Mouse (Mus musculus): ENCODE results near the gene Cryga. TPM values are rescaled to one million over a fixed set of nuclear protein-coding genes. Genes with fewer than 3 reads are reported as not detected.
"Not testable (repeated sequence)": the region's sequence is repeated elsewhere in the genome, so short reads cannot be mapped to it uniquely, and the experiment has no call there.

The Cryga gene
- polyA plus RNA-seq, 1 experiment from 2014 or later: not detected

DNA sequence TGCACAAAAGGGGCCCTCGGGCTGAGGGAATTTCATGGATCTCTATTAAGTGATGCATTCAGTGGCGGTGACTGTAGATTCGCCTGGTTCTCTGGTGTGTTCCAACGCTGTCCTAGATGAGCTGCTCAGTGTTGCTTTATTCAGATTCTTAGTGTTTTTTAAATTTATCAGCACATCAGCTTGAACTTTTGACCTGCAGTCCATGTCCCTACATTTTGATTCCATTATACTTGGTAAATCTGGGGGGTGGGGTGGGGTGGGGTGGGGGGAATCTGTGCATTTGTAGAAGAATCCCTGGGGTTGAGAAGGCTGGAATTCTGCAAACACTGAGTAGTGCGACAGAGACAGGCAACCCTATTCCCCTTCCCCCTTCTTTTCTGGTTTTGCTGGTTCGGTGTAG lies 29.6 kb downstream of the Cryga start, which contains the start of gene Crygc:
Gene Crygc (minus strand): TSS at position 101 of the 400 bp plus-strand sequence.
- H3K9ac ChIP-seq (ENCODE audit: low read length): no peak within 1 kb of the TSS
- H3K4me2 ChIP-seq (ENCODE audit: low read depth, low read length): no peak within 1 kb of the TSS
- no peaks in the 10 kb centered on the region for H3K27me3 ChIP-seq (ENCODE audit: control insufficient read depth, insufficient read depth, low read length)
- WGBS: 71% methylated on average over 6 of the region's 6 CpGs
- 0 out of 2 replicates have a peak, but pooled peaks cover 2% of the 10 kb centered on the region for H3K9me3 ChIP-seq (replicated peaks; ENCODE audit: control insufficient read depth, low read length)
- no peaks in the 10 kb centered on the region for H3K4me1 ChIP-seq (ENCODE audit: control insufficient read depth, insufficient read depth, low read length)
- H3K4me3 ChIP-seq (ENCODE audit: low read length): no peak within 1 kb of the TSS
- no peak within 1 kb of the TSS for H3K27ac ChIP-seq (ENCODE audit: low read length)
- H3K36me3 ChIP-seq (ENCODE audit: control insufficient read depth, insufficient read depth): no peaks in the 10 kb centered on the region
- ATAC-seq (replicated peaks; ENCODE audit: extremely low read depth, insufficient read depth, low FRiP score): no peak

DNA sequence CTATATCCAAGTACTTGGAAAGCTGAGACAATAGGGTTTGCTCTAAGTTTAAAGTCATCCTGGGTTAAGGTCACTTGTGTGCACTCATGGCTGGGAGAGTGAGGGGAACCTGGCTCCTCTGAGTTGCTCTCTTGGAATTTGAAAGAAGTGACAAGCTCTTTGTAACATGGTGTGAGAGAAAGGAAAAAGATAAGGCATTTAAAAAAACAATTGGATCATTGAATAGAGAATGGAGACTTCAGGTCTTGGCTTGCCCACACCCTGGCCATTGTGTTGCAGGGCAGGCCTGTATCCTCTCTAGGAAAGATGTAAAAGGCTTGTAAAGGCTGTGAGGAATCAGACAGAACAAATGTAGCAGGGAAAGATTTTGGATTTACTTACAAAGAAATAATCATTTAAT lies 35.3 kb downstream of the Cryga start:
- Histone ChIP-seq H3K4me2 (ENCODE audit: low read depth, low read length) (no peak overlapping the region), H3K27ac (ENCODE audit: low read length) (no peak overlapping the region), H3K4me1 (ENCODE audit: control insufficient read depth, insufficient read depth, low read length) (no peaks in the 10 kb centered on the region), H3K36me3 (ENCODE audit: control insufficient read depth, insufficient read depth) (no peaks in the 10 kb centered on the region), H3K27me3 (ENCODE audit: control insufficient read depth, insufficient read depth, low read length) (no peaks in the 10 kb centered on the region), H3K9me3 (replicated peaks; ENCODE audit: control insufficient read depth, low read length) (no peaks in the 10 kb centered on the region), H3K4me3 (ENCODE audit: low read length) (no peak overlapping the region), H3K9ac (ENCODE audit: low read length) (no peak overlapping the region)
- ATAC-seq (replicated peaks; ENCODE audit: extremely low read depth, insufficient read depth, low FRiP score): no peak

DNA sequence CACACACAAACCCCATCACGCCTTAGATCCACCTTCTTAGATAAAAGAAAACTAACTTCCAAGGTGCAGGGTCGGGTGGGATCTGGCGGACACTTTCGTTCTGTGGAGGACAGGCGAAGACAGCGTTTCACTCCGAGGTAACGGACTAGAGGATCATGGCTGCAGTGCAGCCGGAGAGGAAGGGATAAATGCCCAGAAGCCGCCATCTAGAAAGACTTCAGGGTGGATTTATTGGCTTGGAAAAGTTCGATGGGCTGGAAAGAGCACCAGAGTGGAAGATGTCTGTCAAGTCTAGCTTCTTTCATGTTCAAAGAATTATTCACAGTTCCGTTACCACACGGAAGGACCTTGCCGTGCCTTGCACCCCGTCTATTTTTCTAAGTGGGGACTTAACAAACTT lies 39.0 kb downstream of the Cryga start:
- Histone ChIP-seq H3K4me2 (ENCODE audit: low read depth, low read length) (no peak overlapping the region), H3K4me3 (ENCODE audit: low read length) (no peak overlapping the region), H3K27me3 (ENCODE audit: control insufficient read depth, insufficient read depth, low read length) (no peaks in the 10 kb centered on the region), H3K9ac (ENCODE audit: low read length) (no peak overlapping the region), H3K9me3 (replicated peaks; ENCODE audit: control insufficient read depth, low read length) (no peaks in the 10 kb centered on the region), H3K36me3 (ENCODE audit: control insufficient read depth, insufficient read depth) (no peaks in the 10 kb centered on the region), H3K27ac (ENCODE audit: low read length) (no peak overlapping the region), H3K4me1 (ENCODE audit: control insufficient read depth, insufficient read depth, low read length) (no peaks in the 10 kb centered on the region)
- 88% methylated on average over 15 of the region's 15 CpGs for WGBS
- ATAC-seq (replicated peaks; ENCODE audit: extremely low read depth, insufficient read depth, low FRiP score): no peak

DNA sequence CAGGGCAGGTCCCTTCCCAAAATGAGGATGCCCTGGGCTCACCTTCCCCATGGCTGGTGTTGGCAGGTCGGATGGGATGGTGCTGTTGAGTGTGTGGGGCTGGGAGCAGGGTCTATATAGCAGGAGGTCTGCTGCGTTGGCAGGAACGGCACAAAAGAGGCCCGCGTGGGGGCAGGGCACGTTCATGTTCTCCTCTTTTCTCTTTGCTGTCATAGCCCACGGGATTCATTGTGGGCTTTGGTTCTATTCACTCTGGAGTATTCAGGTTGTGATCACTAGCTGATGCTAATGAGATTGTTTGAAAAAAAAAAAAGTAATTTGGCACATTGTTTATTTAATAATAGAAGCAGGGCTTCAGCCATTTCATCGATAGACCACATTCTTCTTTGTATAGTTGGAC lies 39.8 kb downstream of the Cryga start, which contains the start of gene Crygd:
Gene Crygd (minus strand): TSS at position 101 of the 400 bp plus-strand sequence.
- Histone ChIP-seq H3K4me3 (ENCODE audit: low read length) (no peak within 1 kb of the TSS), H3K36me3 (ENCODE audit: control insufficient read depth, insufficient read depth) (no peaks in the 10 kb centered on the region), H3K4me1 (ENCODE audit: control insufficient read depth, insufficient read depth, low read length) (no peaks in the 10 kb centered on the region), H3K4me2 (ENCODE audit: low read depth, low read length) (no peak within 1 kb of the TSS), H3K9ac (ENCODE audit: low read length) (no peak within 1 kb of the TSS), H3K27ac (ENCODE audit: low read length) (no peak within 1 kb of the TSS), H3K27me3 (ENCODE audit: control insufficient read depth, insufficient read depth, low read length) (no peaks in the 10 kb centered on the region), H3K9me3 (replicated peaks; ENCODE audit: control insufficient read depth, low read length) (no peaks in the 10 kb centered on the region)
- 78% methylated on average over 8 of the region's 8 CpGs for WGBS
- ATAC-seq (replicated peaks; ENCODE audit: extremely low read depth, insufficient read depth, low FRiP score): no peak

DNA sequence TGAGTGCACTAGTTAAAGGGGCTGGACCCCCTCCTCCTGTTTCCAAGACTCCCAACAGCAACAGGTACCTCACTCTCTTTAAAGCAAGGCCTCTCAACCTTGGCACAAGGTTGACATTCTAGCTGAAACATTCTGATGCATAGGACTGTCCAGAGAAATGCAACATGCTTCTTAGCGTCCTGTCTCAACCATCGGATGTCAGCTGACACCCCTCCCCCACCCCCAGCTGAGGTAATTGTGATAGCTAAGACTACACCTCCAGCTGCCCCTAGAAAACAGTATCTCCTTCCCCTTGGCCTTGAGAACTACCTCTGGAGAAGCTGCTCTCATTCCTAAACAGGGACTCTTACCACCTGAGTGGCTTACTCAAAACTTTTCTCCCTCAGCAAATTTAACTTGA lies 51.0 kb downstream of the Cryga start:
- 10% methylated on average over 2 of the region's 2 CpGs for WGBS
- Histone ChIP-seq H3K4me2 (ENCODE audit: low read depth, low read length) (no peak overlapping the region), H3K27me3 (ENCODE audit: control insufficient read depth, insufficient read depth, low read length) (no peaks in the 10 kb centered on the region), H3K27ac (ENCODE audit: low read length) (no peak overlapping the region), H3K4me3 (ENCODE audit: low read length) (no peak overlapping the region), H3K4me1 (ENCODE audit: control insufficient read depth, insufficient read depth, low read length) (no peaks in the 10 kb centered on the region), H3K36me3 (ENCODE audit: control insufficient read depth, insufficient read depth) (no peaks in the 10 kb centered on the region), H3K9me3 (replicated peaks; ENCODE audit: control insufficient read depth, low read length) (no peaks in the 10 kb centered on the region), H3K9ac (ENCODE audit: low read length) (no peak overlapping the region)
- no peak for ATAC-seq (replicated peaks; ENCODE audit: extremely low read depth, insufficient read depth, low FRiP score)

DNA sequence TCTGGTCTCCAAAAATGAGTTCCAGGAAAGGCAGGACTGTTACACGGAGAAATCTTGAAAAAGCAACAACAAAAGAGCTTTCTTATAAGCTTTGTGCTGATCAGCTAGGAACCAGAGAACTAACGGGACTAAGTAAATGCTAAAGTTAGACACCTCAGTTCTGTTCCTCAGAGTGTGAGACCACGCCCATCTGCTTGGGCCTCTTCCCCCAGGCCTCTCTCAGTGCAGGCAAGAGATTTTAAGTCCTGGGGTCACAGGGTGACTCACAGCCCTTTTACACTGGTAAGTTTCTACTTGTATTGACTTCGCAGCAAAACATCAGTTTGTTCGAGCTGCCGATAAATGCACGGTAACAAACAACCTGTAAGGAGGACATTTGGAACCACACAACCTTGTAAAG lies 51.5 kb downstream of the Cryga start:
- H3K4me3 ChIP-seq (ENCODE audit: low read length): no peak overlapping the region
- no peaks in the 10 kb centered on the region for H3K27me3 ChIP-seq (ENCODE audit: control insufficient read depth, insufficient read depth, low read length)
- H3K4me2 ChIP-seq (ENCODE audit: low read depth, low read length): no peak overlapping the region
- H3K9me3 ChIP-seq (replicated peaks; ENCODE audit: control insufficient read depth, low read length): no peaks in the 10 kb centered on the region
- H3K4me1 ChIP-seq (ENCODE audit: control insufficient read depth, insufficient read depth, low read length): no peaks in the 10 kb centered on the region
- no peaks in the 10 kb centered on the region for H3K36me3 ChIP-seq (ENCODE audit: control insufficient read depth, insufficient read depth)
- no peak overlapping the region for H3K27ac ChIP-seq (ENCODE audit: low read length)
- H3K9ac ChIP-seq (ENCODE audit: low read length): no peak overlapping the region
- 58% methylated on average over 7 of the region's 7 CpGs for WGBS
- no peak for ATAC-seq (replicated peaks; ENCODE audit: extremely low read depth, insufficient read depth, low FRiP score)

DNA sequence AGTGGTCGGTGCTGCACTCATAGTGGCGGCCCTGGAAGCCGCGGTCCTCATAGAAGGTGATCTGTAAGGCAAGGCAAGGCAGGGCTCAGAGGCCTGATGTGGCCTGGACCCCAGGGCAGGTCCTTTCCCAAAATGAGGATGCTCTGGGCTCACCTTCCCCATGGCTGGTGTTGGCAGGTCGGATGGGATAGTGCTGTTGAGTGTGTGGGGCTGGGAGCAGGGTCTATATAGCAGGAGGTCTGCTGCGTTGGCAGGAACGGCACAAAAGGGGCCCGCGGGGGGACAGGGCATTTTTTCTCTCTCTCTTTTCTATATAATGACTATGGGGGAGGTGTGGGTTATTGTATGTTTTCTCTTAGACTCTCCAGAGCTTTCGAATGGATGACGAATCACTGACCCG lies 52.2 kb downstream of the Cryga start, which contains the start of gene Cryge:
Gene Cryge (minus strand): TSS at position 198 of the 400 bp plus-strand sequence.
- H3K4me3 ChIP-seq (ENCODE audit: low read length); H3K36me3 ChIP-seq (ENCODE audit: control insufficient read depth, insufficient read depth); H3K4me2 ChIP-seq (ENCODE audit: low read depth, low read length); H3K9me3 ChIP-seq (replicated peaks; ENCODE audit: control insufficient read depth, low read length); H3K9ac ChIP-seq (ENCODE audit: low read length); H3K4me1 ChIP-seq (ENCODE audit: control insufficient read depth, insufficient read depth, low read length); H3K27ac ChIP-seq (ENCODE audit: low read length); ATAC-seq (replicated peaks; ENCODE audit: extremely low read depth, insufficient read depth, low FRiP score); H3K27me3 ChIP-seq (ENCODE audit: control insufficient read depth, insufficient read depth, low read length): not testable (repeated sequence)
- 67% methylated on average over 8 of the region's 12 CpGs for WGBS

Other genes with a start within 250 kb of the Cryga start
- 6.8 and 7.2 TPM in 2 replicates for gene Plekhm3, start 146.5 kb downstream of the Cryga start, polyA plus RNA-seq (2015; fragmentation: Nextera tagmentation; extraction: Ambion mirVana)
- 0.32 and 0.97 TPM in 2 replicates for gene Akr1cl, start 70.6 kb downstream of the Cryga start, polyA plus RNA-seq (2015; fragmentation: Nextera tagmentation; extraction: Ambion mirVana)
- not detected in 2 replicates for gene Cryge, start 52.2 kb downstream of the Cryga start, polyA plus RNA-seq (2015; fragmentation: Nextera tagmentation; extraction: Ambion mirVana)
- not detected in 2 replicates for gene Crygd, start 39.9 kb downstream of the Cryga start, polyA plus RNA-seq (2015; fragmentation: Nextera tagmentation; extraction: Ambion mirVana)
- gene Crygc, start 29.7 kb downstream of the Cryga start, polyA plus RNA-seq (2015; fragmentation: Nextera tagmentation; extraction: Ambion mirVana): not detected in 2 replicates
- 0.32 and 0.66 TPM in 2 replicates for gene Crygb, start 21.1 kb downstream of the Cryga start, polyA plus RNA-seq (2015; fragmentation: Nextera tagmentation; extraction: Ambion mirVana)
- not detected in 2 replicates for gene Gm28845, start 16.2 kb upstream of the Cryga start, polyA plus RNA-seq (2015; fragmentation: Nextera tagmentation; extraction: Ambion mirVana)
- gene D630023F18Rik, start 19.8 kb upstream of the Cryga start, polyA plus RNA-seq (2015; fragmentation: Nextera tagmentation; extraction: Ambion mirVana): 0.40 and 0.42 TPM in 2 replicates
- gene Idh1, start 83.1 kb upstream of the Cryga start, polyA plus RNA-seq (2015; fragmentation: Nextera tagmentation; extraction: Ambion mirVana): 65.2 and 65.4 TPM in 2 replicates
- 5.5 and 6.3 TPM in 2 replicates for gene Pikfyve, start 83.3 kb upstream of the Cryga start, polyA plus RNA-seq (2015; fragmentation: Nextera tagmentation; extraction: Ambion mirVana)
- gene Pth2r, start 178.7 kb upstream of the Cryga start, polyA plus RNA-seq (2015; fragmentation: Nextera tagmentation; extraction: Ambion mirVana): not detected in 2 replicates

Data from heart, embryonic 16.5 days (tissue).